Mouse (Mus musculus): ENCODE data around the gene Il17re. TPM values are rescaled to one million over a fixed set of nuclear protein-coding genes. Genes with fewer than 3 reads are reported as not detected.
A peak's percentile ranks its signal among the peaks of the same experiment; 100 is the strongest.

The Il17re gene
- polyA plus RNA-seq, 1 experiment from 2014 or later, result 1.8 TPM

- Histone ChIP-seq H3K27me3 (ENCODE audit: control insufficient read depth, insufficient read depth, low read length) (peaks cover 3% of the 10 kb centered on the region; the same call in 1 of the 2 replicates), H3K27ac (ENCODE audit: low read length) (no peak overlapping the region)
- WGBS, result 61% methylated on average over 6 of the region's 6 CpGs
Observed at GRCm38 (mm10) chr6:113473715-113474114, 15.4 kb downstream of the Il17re start.

GRCm38 (mm10) chr6:113477353-113477752 lies 19.1 kb downstream of the Il17re start:
- no peak overlapping the region for H3K27ac ChIP-seq (ENCODE audit: low read length)
- no peak overlapping the region for H3K4me3 ChIP-seq (ENCODE audit: low read length)
- H3K4me1 ChIP-seq (ENCODE audit: control insufficient read depth, insufficient read depth, low read length), result peaks cover 19% of the 10 kb centered on the region
- no peaks in the 10 kb centered on the region for H3K27me3 ChIP-seq (ENCODE audit: control insufficient read depth, insufficient read depth, low read length)
- no peak for ATAC-seq (replicated peaks; ENCODE audit: extremely low read depth, insufficient read depth, low FRiP score)
- H3K9me3 ChIP-seq (replicated peaks; ENCODE audit: control insufficient read depth, low read length), result no peaks in the 10 kb centered on the region
- 47% methylated on average over 7 of the region's 7 CpGs for WGBS
- H3K36me3 ChIP-seq (ENCODE audit: control insufficient read depth, insufficient read depth), result no peaks in the 10 kb centered on the region
- H3K9ac ChIP-seq (ENCODE audit: low read length), result no peak overlapping the region
- H3K4me2 ChIP-seq (ENCODE audit: low read depth, low read length), result no peak overlapping the region

More at GRCm38 (mm10) chr6:113473715-113474114, 15.4 kb downstream of the Il17re start:
- Histone ChIP-seq H3K9me3 (replicated peaks; ENCODE audit: control insufficient read depth, low read length) (no peaks in the 10 kb centered on the region), H3K4me3 (ENCODE audit: low read length) (no peak overlapping the region), H3K9ac (ENCODE audit: low read length) (no peak overlapping the region), H3K36me3 (ENCODE audit: control insufficient read depth, insufficient read depth) (no peaks in the 10 kb centered on the region), H3K4me2 (ENCODE audit: low read depth, low read length) (no peak overlapping the region), H3K4me1 (ENCODE audit: control insufficient read depth, insufficient read depth, low read length) (peaks cover 19% of the 10 kb centered on the region)
- no peak for ATAC-seq (replicated peaks; ENCODE audit: extremely low read depth, insufficient read depth, low FRiP score)

GRCm38 (mm10) chr6:113478906-113479305 lies 20.6 kb downstream of the Il17re start:
- 82% methylated on average over 10 of the region's 10 CpGs for WGBS
- no peaks in the 10 kb centered on the region for H3K27me3 ChIP-seq (ENCODE audit: control insufficient read depth, insufficient read depth, low read length)

GRCm38 (mm10) chr6:113480555-113481373 lies 22.5 kb downstream of the Il17re start:
- no peak overlapping the region for H3K4me3 ChIP-seq (ENCODE audit: low read length)
- 0 out of 2 replicates have a peak, but pooled peaks have one; percentile 2 for ATAC-seq (replicated peaks; ENCODE audit: extremely low read depth, insufficient read depth, low FRiP score)
- H3K9ac ChIP-seq (ENCODE audit: low read length), result 0 out of 2 replicates have a peak overlapping the region, but pooled peaks have one; percentile 11
- no peaks in the 10 kb centered on the region for H3K27me3 ChIP-seq (ENCODE audit: control insufficient read depth, insufficient read depth, low read length)
- peaks cover 23% of the 10 kb centered on the region for H3K4me1 ChIP-seq (ENCODE audit: control insufficient read depth, insufficient read depth, low read length)
- 47% methylated on average over 18 of the region's 18 CpGs for WGBS
- H3K36me3 ChIP-seq (ENCODE audit: control insufficient read depth, insufficient read depth), result no peaks in the 10 kb centered on the region
- H3K4me2 ChIP-seq (ENCODE audit: low read depth, low read length), result no peak overlapping the region
- H3K27ac ChIP-seq (ENCODE audit: low read length), result peak overlapping the region; percentile 79
- H3K9me3 ChIP-seq (replicated peaks; ENCODE audit: control insufficient read depth, low read length), result no peaks in the 10 kb centered on the region

More at GRCm38 (mm10) chr6:113478906-113479305, 20.6 kb downstream of the Il17re start:
- no peaks in the 10 kb centered on the region for H3K36me3 ChIP-seq (ENCODE audit: control insufficient read depth, insufficient read depth)
- no peak overlapping the region for H3K9ac ChIP-seq (ENCODE audit: low read length)
- no peak overlapping the region for H3K27ac ChIP-seq (ENCODE audit: low read length)
- no peaks in the 10 kb centered on the region for H3K9me3 ChIP-seq (replicated peaks; ENCODE audit: control insufficient read depth, low read length)
- ATAC-seq (replicated peaks; ENCODE audit: extremely low read depth, insufficient read depth, low FRiP score), result no peak
- no peak overlapping the region for H3K4me3 ChIP-seq (ENCODE audit: low read length)
- peaks cover 21% of the 10 kb centered on the region for H3K4me1 ChIP-seq (ENCODE audit: control insufficient read depth, insufficient read depth, low read length)
- H3K4me2 ChIP-seq (ENCODE audit: low read depth, low read length), result no peak overlapping the region

GRCm38 (mm10) chr6:113482477-113483099 lies 24.3 kb downstream of the Il17re start:
- peak overlapping the region; percentile 79 for H3K9ac ChIP-seq (ENCODE audit: low read length)
- peak; percentile 23 for ATAC-seq (replicated peaks; ENCODE audit: extremely low read depth, insufficient read depth, low FRiP score)
- H3K4me2 ChIP-seq (ENCODE audit: low read depth, low read length), result peak overlapping the region; percentile 72
- no peaks in the 10 kb centered on the region for H3K36me3 ChIP-seq (ENCODE audit: control insufficient read depth, insufficient read depth)
- no peaks in the 10 kb centered on the region for H3K9me3 ChIP-seq (replicated peaks; ENCODE audit: control insufficient read depth, low read length)
- H3K27me3 ChIP-seq (ENCODE audit: control insufficient read depth, insufficient read depth, low read length), result no peaks in the 10 kb centered on the region
- peak overlapping the region; percentile 92 for H3K27ac ChIP-seq (ENCODE audit: low read length)
- H3K4me1 ChIP-seq (ENCODE audit: control insufficient read depth, insufficient read depth, low read length), result peaks cover 23% of the 10 kb centered on the region
- H3K4me3 ChIP-seq (ENCODE audit: low read length), result peak overlapping the region; percentile 60
- under 1% methylated on average over 61 of the region's 65 CpGs for WGBS

GRCm38 (mm10) chr6:113483100-113483615 lies 24.9 kb downstream of the Il17re start, which contains the start of gene Creld1:
Creld1 (plus strand) TSS chr6:113483297.
- Histone ChIP-seq H3K36me3 (ENCODE audit: control insufficient read depth, insufficient read depth) (no peaks in the 10 kb centered on the region), H3K4me2 (ENCODE audit: low read depth, low read length) (peak within 1 kb of the TSS; percentile 72), H3K9me3 (replicated peaks; ENCODE audit: control insufficient read depth, low read length) (no peaks in the 10 kb centered on the region), H3K9ac (ENCODE audit: low read length) (peak within 1 kb of the TSS; percentile 83), H3K27me3 (ENCODE audit: control insufficient read depth, insufficient read depth, low read length) (no peaks in the 10 kb centered on the region), H3K4me3 (ENCODE audit: low read length) (peak within 1 kb of the TSS; percentile 60), H3K27ac (ENCODE audit: low read length) (peak within 1 kb of the TSS; percentile 92), H3K4me1 (ENCODE audit: control insufficient read depth, insufficient read depth, low read length) (peaks cover 23% of the 10 kb centered on the region)
- peak; percentile 96 for ATAC-seq (replicated peaks; ENCODE audit: extremely low read depth, insufficient read depth, low FRiP score)
- WGBS, result 0% methylated on average over 26 of the region's 26 CpGs

- H3K9me3 ChIP-seq (replicated peaks; ENCODE audit: control insufficient read depth, low read length), result no peaks in the 10 kb centered on the region
- 9% methylated on average over 10 of the region's 10 CpGs for WGBS
- 0 out of 2 replicates have a peak, but pooled peaks have one; percentile 14 for ATAC-seq (replicated peaks; ENCODE audit: extremely low read depth, insufficient read depth, low FRiP score)
- peaks cover 3% of the 10 kb centered on the region; the same call in 1 of the 2 replicates for H3K36me3 ChIP-seq (ENCODE audit: control insufficient read depth, insufficient read depth)
- peak overlapping the region; percentile 72 for H3K4me2 ChIP-seq (ENCODE audit: low read depth, low read length)
- H3K4me1 ChIP-seq (ENCODE audit: control insufficient read depth, insufficient read depth, low read length), result peaks cover 23% of the 10 kb centered on the region
- H3K4me3 ChIP-seq (ENCODE audit: low read length), result peak overlapping the region; percentile 60
- H3K27me3 ChIP-seq (ENCODE audit: control insufficient read depth, insufficient read depth, low read length), result no peaks in the 10 kb centered on the region
- peak overlapping the region; percentile 83 for H3K9ac ChIP-seq (ENCODE audit: low read length)
- peak overlapping the region; percentile 92 for H3K27ac ChIP-seq (ENCODE audit: low read length)
Observed at GRCm38 (mm10) chr6:113483729-113484128, 25.4 kb downstream of the Il17re start.

- Histone ChIP-seq H3K9me3 (replicated peaks; ENCODE audit: control insufficient read depth, low read length) (no peaks in the 10 kb centered on the region), H3K4me2 (ENCODE audit: low read depth, low read length) (no peak overlapping the region), H3K4me3 (ENCODE audit: low read length) (no peak overlapping the region), H3K4me1 (ENCODE audit: control insufficient read depth, insufficient read depth, low read length) (peaks cover 3% of the 10 kb centered on the region), H3K27me3 (ENCODE audit: control insufficient read depth, insufficient read depth, low read length) (no peaks in the 10 kb centered on the region), H3K36me3 (ENCODE audit: control insufficient read depth, insufficient read depth) (peaks cover 7% of the 10 kb centered on the region), H3K9ac (ENCODE audit: low read length) (no peak overlapping the region), H3K27ac (ENCODE audit: low read length) (no peak overlapping the region)
- ATAC-seq (replicated peaks; ENCODE audit: extremely low read depth, insufficient read depth, low FRiP score), result no peak
- 61% methylated on average over 7 of the region's 7 CpGs for WGBS
Observed at GRCm38 (mm10) chr6:113487125-113487576, 28.9 kb downstream of the Il17re start.

All from heart, embryonic 16.5 days (tissue).